Mouse (Mus musculus): ENCODE results near the gene Cox6a2.

The Cox6a2 gene

GRCm38 (mm10) chr7:128206152-128206551 is at the start of gene Cox6a2:
Gene Cox6a2, minus strand, starts transcription at chr7:128206387.
- DNase-seq = peak; percentile 98

- no peak for DNase-seq
These were observed 49.6 kb upstream of the Cox6a2 start for GRCm38 (mm10) chr7:128255757-128256156.

GRCm38 (mm10) chr7:128254978-128255377 is 48.8 kb upstream of the Cox6a2 start:
- no peak for DNase-seq

GRCm38 (mm10) chr7:128252609-128253008 is 46.4 kb upstream of the Cox6a2 start:
- DNase-seq = peak; percentile 82

GRCm38 (mm10) chr7:128251946-128252345 is 45.8 kb upstream of the Cox6a2 start:
- DNase-seq = peak; percentile 87

- peak; percentile 73 for DNase-seq
These were observed 43.8 kb upstream of the Cox6a2 start for GRCm38 (mm10) chr7:128249998-128250397.

- DNase-seq = peak; percentile 92
These were observed 42.2 kb upstream of the Cox6a2 start for GRCm38 (mm10) chr7:128248081-128249042.

GRCm38 (mm10) chr7:128247443-128247842 is 41.3 kb upstream of the Cox6a2 start:
- DNase-seq = peak; percentile 98

- peak; percentile 98 for DNase-seq
These were observed 40.6 kb upstream of the Cox6a2 start, which contains the start of gene Tgfb1i1 for GRCm38 (mm10) chr7:128246496-128247391. Gene Tgfb1i1, plus strand, starts transcription at chr7:128246812.

GRCm38 (mm10) chr7:128245547-128245946 is 39.4 kb upstream of the Cox6a2 start:
- peak; percentile 77 for DNase-seq

- peak; percentile 93 for DNase-seq
These were observed 38.3 kb upstream of the Cox6a2 start for GRCm38 (mm10) chr7:128244410-128245025.

GRCm38 (mm10) chr7:128243921-128244320 is 37.7 kb upstream of the Cox6a2 start:
- peak; percentile 95 for DNase-seq

GRCm38 (mm10) chr7:128242331-128242730 is 36.1 kb upstream of the Cox6a2 start:
- peak; percentile 90 for DNase-seq

- peak; percentile 93 for DNase-seq
These were observed 34.1 kb upstream of the Cox6a2 start for GRCm38 (mm10) chr7:128240131-128240784.

GRCm38 (mm10) chr7:128238991-128239390 is 32.8 kb upstream of the Cox6a2 start:
- peak; percentile 87 for DNase-seq

GRCm38 (mm10) chr7:128237927-128238778 is 32.0 kb upstream of the Cox6a2 start, which contains the start of gene 9130023H24Rik:
Gene 9130023H24Rik, minus strand, starts transcription at chr7:128238031.
- peak; percentile 100 for DNase-seq

- no peak for DNase-seq
These were observed 31.4 kb upstream of the Cox6a2 start for GRCm38 (mm10) chr7:128237593-128237926.

GRCm38 (mm10) chr7:128236856-128237592 is 30.8 kb upstream of the Cox6a2 start, which contains the start of gene Armc5:
Gene Armc5, plus strand, starts transcription at chr7:128237342.
- peak; percentile 98 for DNase-seq

GRCm38 (mm10) chr7:128236426-128236825 is 30.2 kb upstream of the Cox6a2 start:
- DNase-seq = peak; percentile 93

GRCm38 (mm10) chr7:128235481-128235880 is 29.3 kb upstream of the Cox6a2 start:
- peak; percentile 79 for DNase-seq

Data from heart, adult 11 months (tissue).